Mouse (Mus musculus): ENCODE results near the gene OR5BS1P. TPM values are rescaled to one million over a fixed set of nuclear protein-coding genes. Genes with fewer than 3 reads are reported as not detected.
"Not testable (repeated sequence)": the region's sequence is repeated elsewhere in the genome, so short reads cannot be mapped to it uniquely, and the experiment has no call there.

Gene OR5BS1P
- polyA plus RNA-seq, 1 experiment from 2014 or later: not detected

- Histone ChIP-seq H3K9me3 (ENCODE audit: low read length) (no peaks in the 10 kb centered on the region), H3K27me3 (replicated peaks; ENCODE audit: insufficient read depth, low read length) (no peaks in the 10 kb centered on the region), H3K27ac (ENCODE audit: low read length) (no peak overlapping the region), H3K4me1 (ENCODE audit: insufficient read depth, low read depth, low read length) (0 out of 2 replicates have a peak, but pooled peaks cover 3% of the 10 kb centered on the region), H3K4me2 (replicated peaks; ENCODE audit: low read depth, low read length) (peak overlapping the region; percentile 48), H3K4me3 (ENCODE audit: low read depth, low read length) (peak overlapping the region; percentile 8; the same call in 1 of the 2 replicates), H3K9ac (replicated peaks; ENCODE audit: low read depth) (no peak overlapping the region), H3K36me3 (ENCODE audit: insufficient read depth, low read length) (no peaks in the 10 kb centered on the region)
- DNase-seq (ENCODE audit: low spot score) (peak; percentile 76), ATAC-seq (no peak)
- TF ChIP-seq CTCF (IDR thresholded peaks at IDR 0.05) (peak; percentile 90), EP300 (IDR thresholded peaks at IDR 0.05) (no peak)
- 29% methylated on average over 25 of the region's 25 CpGs for WGBS
These were observed 41.0 kb downstream of the OR5BS1P start for GRCm38 (mm10) chr15:98510438-98511385.

GRCm38 (mm10) chr15:98511386-98511928 lies 41.8 kb downstream of the OR5BS1P start:
- Histone ChIP-seq H3K4me1 (ENCODE audit: insufficient read depth, low read depth, low read length) (0 out of 2 replicates have a peak, but pooled peaks cover 3% of the 10 kb centered on the region), H3K4me3 (ENCODE audit: low read depth, low read length) (no peak overlapping the region), H3K9me3 (ENCODE audit: low read length) (no peaks in the 10 kb centered on the region), H3K27ac (ENCODE audit: low read length) (no peak overlapping the region), H3K36me3 (ENCODE audit: insufficient read depth, low read length) (no peaks in the 10 kb centered on the region), H3K9ac (replicated peaks; ENCODE audit: low read depth) (no peak overlapping the region), H3K27me3 (replicated peaks; ENCODE audit: insufficient read depth, low read length) (no peaks in the 10 kb centered on the region), H3K4me2 (replicated peaks; ENCODE audit: low read depth, low read length) (0 out of 2 replicates have a peak overlapping the region, but pooled peaks have one; percentile 48)
- DNase-seq (ENCODE audit: low spot score) (no peak), ATAC-seq (no peak)
- TF ChIP-seq CTCF (IDR thresholded peaks at IDR 0.05) (no peak), EP300 (IDR thresholded peaks at IDR 0.05) (no peak)
- 45% methylated on average over 13 of the region's 13 CpGs for WGBS

- Histone ChIP-seq H3K27ac (ENCODE audit: low read length) (peak overlapping the region; percentile 32; the same call in 1 of the 2 replicates), H3K27me3 (replicated peaks; ENCODE audit: insufficient read depth, low read length) (no peaks in the 10 kb centered on the region), H3K4me1 (ENCODE audit: insufficient read depth, low read depth, low read length) (0 out of 2 replicates have a peak, but pooled peaks cover 3% of the 10 kb centered on the region), H3K36me3 (ENCODE audit: insufficient read depth, low read length) (no peaks in the 10 kb centered on the region), H3K4me3 (ENCODE audit: low read depth, low read length) (no peak overlapping the region), H3K9me3 (ENCODE audit: low read length) (no peaks in the 10 kb centered on the region), H3K9ac (replicated peaks; ENCODE audit: low read depth) (no peak overlapping the region), H3K4me2 (replicated peaks; ENCODE audit: low read depth, low read length) (no peak overlapping the region)
- WGBS: 55% methylated on average over 8 of the region's 8 CpGs
- TF ChIP-seq CTCF (IDR thresholded peaks at IDR 0.05): no peak
- TF ChIP-seq EP300 (IDR thresholded peaks at IDR 0.05): no peak
- ATAC-seq: 0 out of 2 replicates have a peak, but pooled peaks have one; percentile 2
- DNase-seq (ENCODE audit: low spot score): no peak
These were observed 42.5 kb downstream of the OR5BS1P start for GRCm38 (mm10) chr15:98512232-98512631.

- Histone ChIP-seq H3K4me2 (replicated peaks; ENCODE audit: low read depth, low read length) (no peak overlapping the region), H3K27ac (ENCODE audit: low read length) (peak overlapping the region; percentile 29; the same call in 1 of the 2 replicates), H3K27me3 (replicated peaks; ENCODE audit: insufficient read depth, low read length) (no peaks in the 10 kb centered on the region), H3K36me3 (ENCODE audit: insufficient read depth, low read length) (0 out of 2 replicates have a peak, but pooled peaks cover 3% of the 10 kb centered on the region), H3K9me3 (ENCODE audit: low read length) (no peaks in the 10 kb centered on the region), H3K4me3 (ENCODE audit: low read depth, low read length) (no peak overlapping the region), H3K9ac (replicated peaks; ENCODE audit: low read depth) (no peak overlapping the region), H3K4me1 (ENCODE audit: insufficient read depth, low read depth, low read length) (0 out of 2 replicates have a peak, but pooled peaks cover 3% of the 10 kb centered on the region)
- 24% methylated on average over 17 of the region's 17 CpGs for WGBS
- DNase-seq (ENCODE audit: low spot score) (peak; percentile 93), ATAC-seq (peak; percentile 89)
- TF ChIP-seq EP300 (IDR thresholded peaks at IDR 0.05): peak; percentile 68
- no peak for TF ChIP-seq CTCF (IDR thresholded peaks at IDR 0.05)
These were observed 43.2 kb downstream of the OR5BS1P start for GRCm38 (mm10) chr15:98512799-98513321.

GRCm38 (mm10) chr15:98513676-98514075 lies 44.0 kb downstream of the OR5BS1P start:
- H3K9me3 ChIP-seq (ENCODE audit: low read length); H3K36me3 ChIP-seq (ENCODE audit: insufficient read depth, low read length); H3K4me2 ChIP-seq (replicated peaks; ENCODE audit: low read depth, low read length); H3K4me1 ChIP-seq (ENCODE audit: insufficient read depth, low read depth, low read length); DNase-seq (ENCODE audit: low spot score); H3K27me3 ChIP-seq (replicated peaks; ENCODE audit: insufficient read depth, low read length); ATAC-seq; H3K4me3 ChIP-seq (ENCODE audit: low read depth, low read length); H3K9ac ChIP-seq (replicated peaks; ENCODE audit: low read depth): not testable (repeated sequence)
- 64% methylated on average over 3 of the region's 3 CpGs for WGBS
- peak overlapping the region; percentile 29; the same call in 1 of the 2 replicates for H3K27ac ChIP-seq (ENCODE audit: low read length)

- no peak overlapping the region for H3K4me2 ChIP-seq (replicated peaks; ENCODE audit: low read depth, low read length)
- WGBS: 77% methylated on average over 8 of the region's 8 CpGs
- 0 out of 2 replicates have a peak, but pooled peaks cover 8% of the 10 kb centered on the region for H3K36me3 ChIP-seq (ENCODE audit: insufficient read depth, low read length)
- no peak overlapping the region for H3K27ac ChIP-seq (ENCODE audit: low read length)
- H3K4me3 ChIP-seq (ENCODE audit: low read depth, low read length): no peak overlapping the region
- ATAC-seq (no peak), DNase-seq (ENCODE audit: low spot score) (no peak)
- H3K27me3 ChIP-seq (replicated peaks; ENCODE audit: insufficient read depth, low read length): no peaks in the 10 kb centered on the region
- TF ChIP-seq EP300 (IDR thresholded peaks at IDR 0.05): no peak
- no peak for TF ChIP-seq CTCF (IDR thresholded peaks at IDR 0.05)
- 0 out of 2 replicates have a peak, but pooled peaks cover 3% of the 10 kb centered on the region for H3K4me1 ChIP-seq (ENCODE audit: insufficient read depth, low read depth, low read length)
- H3K9me3 ChIP-seq (ENCODE audit: low read length): no peaks in the 10 kb centered on the region
- H3K9ac ChIP-seq (replicated peaks; ENCODE audit: low read depth): no peak overlapping the region
These were observed 44.5 kb downstream of the OR5BS1P start for GRCm38 (mm10) chr15:98514146-98514545.

- not testable (repeated sequence) for H3K9me3 ChIP-seq (ENCODE audit: low read length); H3K27me3 ChIP-seq (replicated peaks; ENCODE audit: insufficient read depth, low read length); H3K4me1 ChIP-seq (ENCODE audit: insufficient read depth, low read depth, low read length); H3K27ac ChIP-seq (ENCODE audit: low read length); DNase-seq (ENCODE audit: low spot score); ATAC-seq; H3K9ac ChIP-seq (replicated peaks; ENCODE audit: low read depth); H3K4me3 ChIP-seq (ENCODE audit: low read depth, low read length); H3K4me2 ChIP-seq (replicated peaks; ENCODE audit: low read depth, low read length)
- 84% methylated on average over 2 of the region's 2 CpGs for WGBS
- peaks cover 12% of the 10 kb centered on the region; the same call in 1 of the 2 replicates for H3K36me3 ChIP-seq (ENCODE audit: insufficient read depth, low read length)
These were observed 45.1 kb downstream of the OR5BS1P start for GRCm38 (mm10) chr15:98514845-98515244.

Measured in lung, postnatal 0 days (tissue).